Mouse (Mus musculus): Measurements from ENCODE around the gene Prep.

Prep gene

DNA sequence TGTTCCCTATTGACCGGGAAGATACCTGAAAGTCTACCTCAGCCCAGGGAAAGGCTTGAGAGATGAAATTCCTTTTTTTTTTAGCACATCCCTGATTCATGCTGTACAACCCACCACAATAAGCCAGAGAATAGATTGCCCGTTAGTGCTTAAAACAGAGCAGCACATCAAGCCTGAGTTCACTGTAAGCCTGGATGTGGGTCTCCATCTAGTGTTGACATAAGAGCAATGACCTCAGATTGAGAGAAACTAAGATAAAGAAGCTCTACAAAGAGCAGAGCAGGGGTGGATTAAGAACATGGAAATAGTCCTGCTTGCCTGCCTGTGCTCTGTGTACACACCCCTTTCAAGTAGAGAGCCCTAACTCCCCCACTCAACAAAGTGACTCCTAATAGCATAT lies 118.5 kb downstream of the Prep start:
- no peak for DNase-seq (ENCODE audit: low read depth)

DNA sequence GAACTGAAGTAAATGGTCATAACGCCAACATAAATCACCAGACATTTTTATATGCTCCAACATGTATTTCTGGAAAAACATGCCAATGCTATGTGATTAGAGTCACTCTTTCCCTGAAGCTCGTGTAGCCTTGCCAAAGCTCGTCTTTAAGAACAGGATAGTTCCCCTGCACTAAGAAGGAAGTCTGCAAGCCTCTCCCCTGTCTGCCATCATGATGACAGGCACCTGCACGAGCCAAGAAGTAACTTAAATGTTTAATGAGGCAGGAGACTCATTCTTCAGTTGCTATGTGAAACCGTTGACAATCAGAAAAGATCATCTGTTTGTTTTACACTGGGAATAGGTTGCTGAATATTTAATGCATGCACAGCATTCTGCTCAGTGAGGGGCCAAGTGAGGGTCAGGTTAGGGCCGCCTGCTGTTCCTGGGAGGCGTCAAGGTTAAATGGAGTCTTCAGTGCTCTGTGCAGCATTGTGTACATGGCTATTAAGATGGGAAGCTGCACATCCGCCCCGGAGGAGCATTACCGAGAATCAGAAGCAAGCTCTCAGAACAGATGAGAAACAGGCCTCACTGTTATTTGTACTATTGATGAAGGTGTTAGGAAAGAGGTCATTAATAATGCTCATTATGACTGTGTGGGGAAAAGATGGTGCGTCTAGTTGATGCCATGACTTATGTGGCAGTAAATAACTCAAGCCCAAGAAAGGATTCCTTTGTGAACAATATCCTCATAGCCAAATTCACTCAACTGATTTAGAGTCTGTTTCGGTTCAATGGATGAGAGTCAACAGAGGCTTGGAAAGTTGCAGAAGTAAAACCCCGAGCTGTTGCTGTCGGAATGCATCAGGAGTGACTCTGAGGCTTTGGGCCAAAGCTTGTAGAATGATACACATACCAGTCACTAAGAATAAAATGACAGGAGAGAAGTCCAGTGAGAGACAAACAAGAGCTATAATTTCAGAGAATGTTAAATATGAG lies 126.6 kb downstream of the Prep start:
- no peak for DNase-seq (ENCODE audit: low read depth)

DNA sequence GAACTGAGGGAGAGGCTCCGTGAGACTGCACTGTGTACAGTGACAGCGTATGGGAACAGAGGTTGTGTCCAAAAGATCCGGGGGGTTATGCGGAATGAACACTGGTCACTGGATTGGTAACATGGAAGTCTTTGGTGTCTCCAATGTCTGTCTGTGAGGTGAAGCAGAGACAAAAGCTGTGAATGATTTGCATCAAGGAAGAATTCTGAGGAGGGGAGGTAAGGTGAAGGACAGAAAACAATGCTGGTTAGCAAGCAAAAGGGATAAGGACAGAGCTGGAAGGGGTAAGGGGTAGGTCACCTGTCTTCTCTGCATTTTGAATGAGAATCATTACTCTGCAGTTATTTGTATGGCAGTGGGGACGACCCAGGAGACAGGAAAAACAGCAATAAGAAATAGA lies 127.5 kb downstream of the Prep start:
- DNase-seq (ENCODE audit: low read depth) = no peak

DNA sequence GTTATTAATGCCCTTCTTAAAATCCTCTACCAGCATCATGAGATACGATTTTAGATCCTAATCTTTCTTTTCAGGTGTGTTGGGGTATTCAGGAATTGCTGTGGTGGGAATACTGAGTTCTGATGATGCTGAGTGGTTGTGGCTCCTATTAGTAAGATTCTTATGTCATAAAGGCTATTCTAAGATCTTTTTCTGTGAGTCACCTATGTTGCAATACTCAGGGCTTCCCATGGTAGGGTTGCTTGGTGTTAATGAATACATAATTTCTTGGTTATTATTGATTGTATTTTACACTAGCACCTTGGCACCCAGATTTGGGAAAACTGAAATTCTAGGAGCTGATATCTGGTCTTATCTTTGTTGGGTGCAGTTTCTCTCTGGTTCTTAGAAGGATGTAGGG lies 137.6 kb downstream of the Prep start:
- DNase-seq (ENCODE audit: low read depth) = no peak

- no peak for DNase-seq (ENCODE audit: low read depth)
Observed at GRCm38 (mm10) chr10:45210201-45210600, 143.2 kb downstream of the Prep start.

GRCm38 (mm10) chr10:45216676-45217075 lies 149.7 kb downstream of the Prep start:
- no peak for DNase-seq (ENCODE audit: low read depth)

All from induced T-regulatory cell, adult 2 months (primary cell).